12 mouse cellular contexts compared by ENCODE assay signal in genomic region chr7:70780742-70781332, GRCm38 (mm10).
"Had no signal": no experiment of that assay in that cellular context is flagged by ENCODE, and none has a peak within 500 bp of the region (broad histone marks: within the 10 kb centered on the region; RNA-seq: fewer than 3 reads in every experiment).

No protein-coding gene starts in this region.

- H3K36me3 ChIP-seq: limb, embryonic 10.5 days; liver, embryonic 15.5 days; midbrain, embryonic 13.5 days had no signal

- H3K4me3 ChIP-seq: left cerebral cortex, adult 2 months; limb, embryonic 10.5 days; liver, embryonic 15.5 days; midbrain, embryonic 13.5 days had no signal

- H3K4me2 ChIP-seq: liver, embryonic 11.5 days; liver, embryonic 15.5 days; midbrain, embryonic 13.5 days had no signal

- H3K9ac ChIP-seq: liver, embryonic 15.5 days; midbrain, embryonic 13.5 days had no signal

- H3K27me3 ChIP-seq: liver, embryonic 15.5 days had no signal

- ATAC-seq: lung, postnatal 0 days; midbrain, embryonic 13.5 days had no signal

- H3K9me3 ChIP-seq: limb, embryonic 10.5 days; liver, embryonic 15.5 days; midbrain, embryonic 13.5 days had no signal

- H3K27ac ChIP-seq: left cerebral cortex, adult 2 months; limb, embryonic 10.5 days; liver, embryonic 15.5 days; midbrain, embryonic 13.5 days had no signal

- DNase-seq: kidney, adult 18-20 months; kidney, postnatal 25 days; lung, adult 2 months; lung, postnatal 36 days; thymus, adult 18-20 months; thymus, postnatal 14 days had no signal

- H3K4me1 ChIP-seq: liver, embryonic 15.5 days had no signal
